Mouse (Mus musculus) heart, embryonic 13.5 days (tissue): Measurements from ENCODE around the gene Tmem9b. TPM values are rescaled to one million over a fixed set of nuclear protein-coding genes. Genes with fewer than 3 reads are reported as not detected.

Source experiments
- ATAC-seq: fragments of 200-750 bp; cut with Nextera tagmentation; 2 replicates; pipeline ENCODE4 v1.8.0; 2017; ENCODE audit warnings: moderate TSS enrichment; ENCODE audit not compliant: insufficient number of reproducible peaks, low FRiP score, low TSS enrichment; ENCODE audit errors: extremely low read depth
- H3K27ac ChIP-seq: fragments of 300-500 bp; sonication (generic); replicated peaks from 2 replicates; pipeline ENCODE4 v1.5.1; 2015; ENCODE audit warnings: moderate library complexity, mild to moderate bottlenecking, inconsistent platforms
- H3K27me3 ChIP-seq: fragments of 300-500 bp; sonication (generic); replicated peaks from 2 replicates; pipeline ENCODE4 v1.6.1; 2015; ENCODE audit warnings: mild to moderate bottlenecking, inconsistent platforms
- H3K36me3 ChIP-seq: fragments of 300-500 bp; sonication (generic); 2 replicates; pipeline ENCODE4 v1.6.1; 2015; ENCODE audit warnings: mild to moderate bottlenecking, inconsistent platforms
- H3K4me1 ChIP-seq: fragments of 300-500 bp; sonication (generic); 2 replicates; pipeline ENCODE4 v1.6.1; 2015; ENCODE audit warnings: inconsistent platforms
- H3K4me2 ChIP-seq: fragments of 300-500 bp; sonication (generic); 2 replicates; pipeline ENCODE4 v1.6.1; 2015; ENCODE audit warnings: inconsistent platforms, mild to moderate bottlenecking, moderate library complexity
- H3K4me3 ChIP-seq: fragments of 300-500 bp; sonication (generic); 2 replicates; pipeline ENCODE4 v1.5.1; 2015; ENCODE audit warnings: moderate library complexity, mild to moderate bottlenecking, inconsistent platforms
- H3K9ac ChIP-seq: fragments of 300-500 bp; sonication (generic); 2 replicates; pipeline ENCODE4 v1.6.1; 2015; ENCODE audit warnings: inconsistent platforms, mild to moderate bottlenecking, moderate library complexity
- H3K9me3 ChIP-seq: fragments of 300-500 bp; sonication (generic); 2 replicates; pipeline ENCODE4 v1.6.1; 2016; ENCODE audit warnings: inconsistent platforms
- WGBS: fragments of 180-500 bp; shearing (Covaris S2); methylation state at CpG from one replicate; pipeline ENCODE4 v1.1.7; 2015; ENCODE audit warnings: mixed read lengths; 5-methylcytosine and 5-hydroxymethylcytosine counted together
- polyA plus RNA-seq: library from polyadenylated mRNA; unstranded; fragments of >200 nt; fragmentation: Nextera tagmentation; extraction: Ambion mirVana; gene quantifications from 2 replicates; pipeline ENCODE4 v1.2.1, GENCODE M21; 2015

Tmem9b gene
- 53.9 and 56.6 TPM in 2 replicates for polyA plus RNA-seq

- Histone ChIP-seq H3K27ac (peak within 1 kb of the TSS; percentile 81), H3K36me3 (peaks cover 7% of the 10 kb centered on the region; the same call in 1 of the 2 replicates), H3K4me2 (peak within 1 kb of the TSS; percentile 87), H3K27me3 (no peaks in the 10 kb centered on the region), H3K9ac (peak within 1 kb of the TSS; percentile 86), H3K9me3 (no peaks in the 10 kb centered on the region), H3K4me3 (peak within 1 kb of the TSS; percentile 62), H3K4me1 (peaks cover 25% of the 10 kb centered on the region)
- ATAC-seq, result peak; percentile 83
- WGBS, result under 1% methylated on average over 72 of the region's 74 CpGs
These were observed at the start of gene Tmem9b for GRCm38 (mm10) chr7:109752008-109752925. Gene Tmem9b (minus strand): TSS chr7:109752875.

GRCm38 (mm10) chr7:109800626-109801025 lies 48.0 kb upstream of the Tmem9b start:
- WGBS, result 83% methylated on average over 4 of the region's 4 CpGs
- Histone ChIP-seq H3K27me3 (no peaks in the 10 kb centered on the region), H3K4me1 (peaks cover 40% of the 10 kb centered on the region), H3K27ac (no peak overlapping the region), H3K9me3 (no peaks in the 10 kb centered on the region), H3K4me2 (no peak overlapping the region), H3K36me3 (no peaks in the 10 kb centered on the region), H3K9ac (no peak overlapping the region), H3K4me3 (no peak overlapping the region)
- ATAC-seq, result no peak

GRCm38 (mm10) chr7:109799168-109799567 lies 46.5 kb upstream of the Tmem9b start:
- no peaks in the 10 kb centered on the region for H3K27me3 ChIP-seq
- H3K4me2 ChIP-seq, result no peak overlapping the region
- no peaks in the 10 kb centered on the region for H3K9me3 ChIP-seq
- WGBS, result 64% methylated on average over 11 of the region's 11 CpGs
- ATAC-seq, result no peak
- no peak overlapping the region for H3K27ac ChIP-seq
- H3K36me3 ChIP-seq, result no peaks in the 10 kb centered on the region
- H3K4me1 ChIP-seq, result peaks cover 49% of the 10 kb centered on the region
- H3K4me3 ChIP-seq, result no peak overlapping the region
- no peak overlapping the region for H3K9ac ChIP-seq

- Histone ChIP-seq H3K9ac (no peak overlapping the region), H3K36me3 (no peaks in the 10 kb centered on the region), H3K27me3 (no peaks in the 10 kb centered on the region), H3K27ac (peak overlapping the region; percentile 70), H3K4me1 (peaks cover 30% of the 10 kb centered on the region), H3K4me3 (no peak overlapping the region), H3K4me2 (peak overlapping the region; percentile 30), H3K9me3 (no peaks in the 10 kb centered on the region)
- 19% methylated on average over 5 of the region's 5 CpGs for WGBS
- ATAC-seq, result peak; percentile 49; the same call in 1 of the 2 replicates
These were observed 42.9 kb upstream of the Tmem9b start for GRCm38 (mm10) chr7:109795564-109795963.

- Histone ChIP-seq H3K27me3 (no peaks in the 10 kb centered on the region), H3K4me3 (no peak overlapping the region), H3K4me2 (no peak overlapping the region), H3K9me3 (no peaks in the 10 kb centered on the region), H3K9ac (no peak overlapping the region), H3K4me1 (peaks cover 30% of the 10 kb centered on the region), H3K36me3 (no peaks in the 10 kb centered on the region), H3K27ac (no peak overlapping the region)
- ATAC-seq, result no peak
- WGBS, result 75% methylated on average over 2 of the region's 2 CpGs
These were observed 41.9 kb upstream of the Tmem9b start for GRCm38 (mm10) chr7:109794556-109794955.

GRCm38 (mm10) chr7:109792759-109793158 lies 40.1 kb upstream of the Tmem9b start:
- Histone ChIP-seq H3K9me3 (no peaks in the 10 kb centered on the region), H3K4me1 (peaks cover 20% of the 10 kb centered on the region), H3K4me2 (no peak overlapping the region), H3K9ac (no peak overlapping the region), H3K36me3 (no peaks in the 10 kb centered on the region), H3K27ac (no peak overlapping the region), H3K27me3 (no peaks in the 10 kb centered on the region), H3K4me3 (no peak overlapping the region)
- ATAC-seq, result no peak
- 68% methylated on average over 2 of the region's 2 CpGs for WGBS

GRCm38 (mm10) chr7:109790818-109791217 lies 38.1 kb upstream of the Tmem9b start:
- Histone ChIP-seq H3K4me3 (no peak overlapping the region), H3K27me3 (no peaks in the 10 kb centered on the region), H3K4me1 (peaks cover 21% of the 10 kb centered on the region), H3K27ac (no peak overlapping the region), H3K36me3 (no peaks in the 10 kb centered on the region), H3K9ac (no peak overlapping the region), H3K4me2 (no peak overlapping the region), H3K9me3 (no peaks in the 10 kb centered on the region)
- no peak for ATAC-seq
- WGBS, result 63% methylated on average over 3 of the region's 3 CpGs

GRCm38 (mm10) chr7:109787860-109788259 lies 35.2 kb upstream of the Tmem9b start:
- no peak for ATAC-seq

GRCm38 (mm10) chr7:109783281-109783680 lies 30.6 kb upstream of the Tmem9b start:
- Histone ChIP-seq H3K4me3 (no peak overlapping the region), H3K9me3 (no peaks in the 10 kb centered on the region), H3K4me1 (peaks cover 27% of the 10 kb centered on the region), H3K4me2 (no peak overlapping the region), H3K27ac (no peak overlapping the region), H3K36me3 (no peaks in the 10 kb centered on the region), H3K27me3 (peaks cover 61% of the 10 kb centered on the region), H3K9ac (no peak overlapping the region)
- ATAC-seq, result no peak
- 39% methylated on average over 7 of the region's 7 CpGs for whole genome bisulfite sequencing

More at GRCm38 (mm10) chr7:109787860-109788259, 35.2 kb upstream of the Tmem9b start:
- Histone ChIP-seq H3K27ac (no peak overlapping the region), H3K4me2 (no peak overlapping the region), H3K9me3 (no peaks in the 10 kb centered on the region), H3K36me3 (no peaks in the 10 kb centered on the region), H3K27me3 (peaks cover 17% of the 10 kb centered on the region), H3K4me1 (peaks cover 11% of the 10 kb centered on the region), H3K4me3 (no peak overlapping the region), H3K9ac (no peak overlapping the region)
- WGBS, result 47% methylated on average over 2 of the region's 2 CpGs

GRCm38 (mm10) chr7:109781470-109782203 lies 29.0 kb upstream of the Tmem9b start, which contains the start of gene Nrip3:
Gene Nrip3 (minus strand): TSS chr7:109782025.
- H3K4me2 ChIP-seq, result peak within 1 kb of the TSS; percentile 95
- no peaks in the 10 kb centered on the region for H3K36me3 ChIP-seq
- peaks cover 23% of the 10 kb centered on the region for H3K4me1 ChIP-seq
- peak within 1 kb of the TSS; percentile 58 for H3K4me3 ChIP-seq
- H3K27me3 ChIP-seq, result peaks cover 73% of the 10 kb centered on the region
- no peak within 1 kb of the TSS for H3K27ac ChIP-seq
- H3K9me3 ChIP-seq, result no peaks in the 10 kb centered on the region
- 2% methylated on average over 52 of the region's 52 CpGs for WGBS
- H3K9ac ChIP-seq, result peak within 1 kb of the TSS; percentile 62
- peak; percentile 79 for ATAC-seq

- H3K27me3 ChIP-seq, result peaks cover 73% of the 10 kb centered on the region
- ATAC-seq, result peak; percentile 59; the same call in 1 of the 2 replicates
These were observed 28.4 kb upstream of the Tmem9b start for GRCm38 (mm10) chr7:109781087-109781469.

More at GRCm38 (mm10) chr7:109781087-109781469, 28.4 kb upstream of the Tmem9b start:
- under 1% methylated on average over 24 of the region's 24 CpGs for WGBS
- Histone ChIP-seq H3K4me2 (peak overlapping the region; percentile 95), H3K36me3 (no peaks in the 10 kb centered on the region), H3K4me3 (peak overlapping the region; percentile 58), H3K9ac (peak overlapping the region; percentile 62), H3K27ac (no peak overlapping the region), H3K4me1 (peaks cover 22% of the 10 kb centered on the region), H3K9me3 (no peaks in the 10 kb centered on the region)
